Mouse (Mus musculus) heart, adult 8-10 months (tissue): Measurements from ENCODE around the gene Ky. TPM values are rescaled to one million over a fixed set of nuclear protein-coding genes. Genes with fewer than 3 reads are reported as not detected.

Experiments used
- DNase-seq: peaks from one replicate; pipeline ENCODE4 v3.0.0; 2022; ENCODE audit warnings: low spot score
- total RNA-seq, 4 experiments: library from RNA; stranded (reverse); gene quantifications; 2 replicates each; pipeline ENCODE4 v1.2.4; 2022

Gene Ky
- total RNA-seq, 4 experiments from 2014 or later = 12.0 to 21.0 (median 17.8) TPM

DNA sequence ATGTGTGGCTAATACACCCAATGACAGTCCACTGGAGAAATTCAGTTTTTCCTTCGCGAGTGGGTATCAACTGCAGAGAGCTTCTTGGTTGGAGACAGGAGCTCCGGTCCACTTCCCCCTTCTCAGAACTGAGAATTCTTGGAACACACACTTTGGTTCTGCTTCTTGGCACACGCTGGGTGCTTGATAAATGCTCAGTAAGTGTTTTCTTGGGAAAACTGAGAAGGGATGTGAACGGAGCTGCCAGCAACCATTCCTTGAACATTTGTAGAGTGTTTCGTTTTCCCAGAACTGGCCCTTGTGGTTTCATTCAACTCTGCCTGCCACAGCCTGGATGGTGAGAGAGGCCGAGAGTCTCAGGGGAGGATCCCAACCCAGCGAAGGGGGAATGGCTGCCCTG lies 43.7 kb downstream of the Ky start:
- DNase-seq = peak; percentile 10

DNA sequence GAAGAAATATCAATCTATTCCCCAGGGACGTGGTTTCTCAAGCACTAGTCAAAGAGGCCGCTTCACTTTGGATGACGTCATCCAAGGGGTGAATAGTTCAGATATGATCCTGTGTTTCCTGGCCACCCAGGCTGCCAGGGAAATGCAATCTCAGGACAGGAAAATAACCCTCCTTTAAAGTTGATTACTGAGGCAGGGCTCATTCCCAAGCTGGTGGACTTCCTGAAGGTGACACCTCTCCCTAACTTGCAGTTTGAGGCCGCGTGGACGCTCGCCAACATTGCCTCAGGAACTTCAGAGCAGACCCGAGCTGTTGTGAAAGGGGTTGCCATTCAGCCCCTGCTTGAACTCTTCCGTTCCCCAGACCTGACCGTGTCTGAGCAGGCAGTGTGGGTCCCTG lies 46.2 kb downstream of the Ky start:
- DNase-seq = peak; percentile 18

DNA sequence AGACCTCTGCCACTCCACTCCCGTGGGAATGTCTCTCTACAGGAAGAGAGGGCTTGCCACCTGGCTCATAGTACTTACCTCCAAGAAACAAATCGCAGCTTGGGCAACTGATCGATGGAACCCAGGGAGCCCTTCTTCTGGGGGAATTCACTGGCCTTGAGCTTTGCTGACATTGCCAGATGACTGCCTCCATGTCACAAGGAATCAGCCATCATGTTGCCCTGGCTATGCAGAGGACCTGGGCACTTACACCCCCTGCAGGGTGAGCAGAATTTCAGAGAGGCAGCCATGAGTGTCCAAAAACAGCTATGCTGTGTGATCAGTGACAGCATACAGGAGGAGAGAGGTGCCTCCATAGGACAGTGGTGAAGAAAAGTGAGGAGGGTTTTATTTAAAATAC lies 48.2 kb downstream of the Ky start:
- no peak for DNase-seq

DNA sequence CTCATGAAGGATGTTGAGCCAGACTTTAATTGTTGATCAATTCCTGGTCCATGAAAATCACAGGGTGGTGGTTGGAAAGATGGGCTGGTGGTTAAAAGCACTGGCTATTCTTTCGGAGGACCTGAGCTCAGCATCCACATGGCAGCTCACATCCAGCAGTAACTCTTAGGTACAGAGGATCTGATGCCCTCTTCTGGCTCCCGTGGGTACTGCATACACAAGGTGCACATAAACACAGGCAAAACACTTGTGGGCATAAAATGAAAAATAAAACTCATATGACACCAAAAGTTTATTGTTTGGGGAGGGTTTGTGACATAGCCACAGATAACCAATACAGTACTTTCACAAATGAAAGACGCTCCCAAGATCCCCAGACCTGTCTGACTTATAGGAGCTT lies 52.9 kb downstream of the Ky start:
- DNase-seq = no peak

DNA sequence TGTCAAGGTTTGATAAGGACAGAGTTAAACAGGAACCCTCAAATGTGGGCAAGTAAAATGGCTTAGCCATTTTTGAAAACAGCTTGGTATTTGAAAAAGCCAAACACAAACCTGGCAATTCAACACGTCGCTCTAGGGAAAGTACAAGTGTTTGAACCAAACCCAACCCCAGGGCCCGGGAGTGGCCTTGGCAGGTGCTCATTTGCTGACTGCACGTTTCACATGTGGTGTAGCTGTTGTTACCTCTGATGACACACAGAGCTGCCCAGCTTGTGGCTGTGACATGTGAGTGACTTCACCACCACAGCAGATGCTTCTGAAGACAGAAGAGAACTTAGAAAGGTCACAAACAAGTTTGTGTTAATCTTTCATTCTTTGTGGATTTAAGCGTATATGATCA lies 67.3 kb downstream of the Ky start:
- DNase-seq = no peak

DNA sequence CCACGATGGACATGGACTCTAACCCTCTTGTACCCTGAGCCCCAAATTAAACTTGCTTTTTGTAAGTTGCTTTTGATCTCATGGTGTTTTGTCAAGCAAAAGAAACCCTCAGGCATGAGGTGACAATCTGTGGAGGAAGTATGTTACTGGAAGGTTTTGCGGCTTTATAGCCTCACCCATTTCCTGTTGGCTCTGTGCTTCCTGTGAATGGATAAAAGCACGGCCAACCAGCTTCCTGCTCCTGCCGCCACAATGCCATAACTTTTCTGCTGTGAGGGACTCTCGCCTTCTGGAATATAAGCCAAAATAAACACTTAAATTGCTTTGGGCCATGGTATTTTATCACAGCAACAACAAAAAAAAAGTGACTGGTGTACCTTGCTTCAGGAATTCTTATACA lies 71.9 kb downstream of the Ky start:
- peak; percentile 9 for DNase-seq

DNA sequence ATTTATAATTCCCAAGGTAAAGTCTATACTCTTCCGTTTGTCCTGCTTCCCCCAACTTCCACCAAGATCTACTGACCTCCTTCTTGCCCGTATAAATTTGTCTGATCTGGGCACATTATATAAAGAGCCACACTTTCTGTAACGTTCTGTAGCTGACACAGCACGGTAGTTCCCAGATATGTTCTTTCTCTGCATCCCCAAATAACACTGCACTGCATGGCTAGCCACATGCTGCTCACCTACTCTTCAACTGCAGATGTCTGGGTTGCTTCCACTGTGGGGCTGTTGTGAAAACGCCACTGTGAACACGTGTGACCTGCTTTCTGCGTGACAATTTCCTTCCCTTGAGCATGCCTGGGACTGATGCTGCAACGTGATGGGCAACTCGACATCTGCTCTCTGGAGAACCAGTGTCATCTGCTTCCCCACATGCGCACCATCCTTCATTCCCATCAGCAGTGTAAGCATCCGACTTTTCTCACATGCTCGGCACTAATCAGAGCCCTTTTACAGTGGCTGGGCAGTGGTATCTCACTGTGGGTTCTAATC lies 76.4 kb downstream of the Ky start:
- DNase-seq = no peak

DNA sequence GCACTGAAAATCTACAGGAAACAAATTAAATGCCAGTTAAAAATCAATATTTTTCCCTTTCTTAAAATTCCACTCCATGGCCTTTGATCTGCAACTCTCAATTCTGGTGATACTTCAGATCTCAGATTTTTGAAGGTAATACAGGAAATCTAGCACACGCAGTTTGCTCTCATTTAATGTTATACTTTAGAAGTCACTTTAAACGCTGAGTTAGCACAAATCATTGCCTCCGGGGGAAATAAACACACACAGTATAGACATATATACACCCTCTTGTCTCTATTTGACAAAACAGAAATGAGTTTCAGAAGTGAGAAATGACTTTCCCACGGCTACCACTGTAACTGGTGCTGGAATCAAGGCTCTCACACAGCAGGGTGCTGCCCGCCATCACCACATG lies 81.8 kb downstream of the Ky start:
- DNase-seq = no peak

DNA sequence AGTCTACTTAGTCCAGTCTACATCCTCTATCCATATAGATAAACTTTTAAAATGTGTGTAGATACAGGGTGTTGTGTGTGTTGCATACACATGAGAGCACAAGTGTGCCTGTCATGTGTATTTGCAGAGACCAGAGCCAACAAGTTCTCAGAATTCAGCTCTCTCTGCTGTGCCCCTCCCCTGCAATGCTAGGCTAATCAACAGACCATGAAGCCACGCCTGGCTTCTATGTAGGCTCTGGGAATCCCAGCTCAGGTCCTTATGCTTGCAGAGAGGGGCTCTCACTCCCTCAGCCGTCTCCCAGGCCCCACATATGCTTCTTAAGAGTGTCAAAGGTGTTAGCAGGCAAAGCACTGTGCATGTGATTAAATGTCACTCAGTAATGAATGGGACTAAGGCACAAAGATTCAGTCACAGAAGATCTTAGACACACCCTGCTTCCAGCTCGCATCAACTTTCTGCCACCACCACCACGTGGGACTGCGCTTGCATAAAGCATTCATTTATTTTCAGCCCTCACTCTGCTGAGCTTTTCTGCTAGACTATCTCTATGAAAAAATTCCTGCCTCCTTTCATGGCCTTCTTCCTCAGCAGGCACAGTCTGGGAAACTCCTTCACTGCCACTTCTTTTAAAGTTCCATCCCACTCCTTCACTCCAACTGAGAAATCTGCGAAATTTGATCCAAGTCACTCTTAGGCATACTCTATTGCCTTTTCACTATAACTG lies 89.3 kb downstream of the Ky start:
- DNase-seq = no peak

Other genes with a start within 250 kb of the Ky start
- gene Ephb1, start 151.1 kb upstream of the Ky start, total RNA-seq = 10 to 100 TPM; 21.2 to 26.3 (median 24.3) TPM
- 100 to 1,000 TPM; 342 to 434 (median 380) TPM for gene Anapc13, start 120.5 kb downstream of the Ky start, total RNA-seq
- gene Cep63, start 120.8 kb downstream of the Ky start, total RNA-seq = 10 to 100 TPM; 50.0 to 63.2 (median 54.9) TPM
- gene Amotl2, start 210.9 kb downstream of the Ky start, total RNA-seq = 10 to 100 TPM; 56.7 to 80.1 (median 58.6) TPM